Mouse (Mus musculus): ENCODE results near the gene Rnf7. TPM values are rescaled to one million over a fixed set of nuclear protein-coding genes. Genes with fewer than 3 reads are reported as not detected.
"Not testable (repeated sequence)": the region's sequence is repeated elsewhere in the genome, so short reads cannot be mapped to it uniquely, and the experiment has no call there.

The Rnf7 gene
- polyA plus RNA-seq, 1 experiment from 2014 or later, result 52.9 TPM

GRCm38 (mm10) chr9:96483028-96483427 is 4.6 kb upstream of the Rnf7 start:
- H3K27me3 ChIP-seq (ENCODE audit: control insufficient read depth, insufficient read depth, low read depth, low read length), result no peaks in the 10 kb centered on the region
- no peak overlapping the region for H3K4me2 ChIP-seq (ENCODE audit: low read depth, low read length)
- no peaks in the 10 kb centered on the region for H3K9me3 ChIP-seq (replicated peaks; ENCODE audit: control insufficient read depth, low read length)
- ATAC-seq (ENCODE audit: low read depth), result no peak
- H3K36me3 ChIP-seq (ENCODE audit: control insufficient read depth, insufficient read depth), result no peaks in the 10 kb centered on the region
- H3K4me3 ChIP-seq (ENCODE audit: low read depth, low read length), result no peak overlapping the region
- H3K4me1 ChIP-seq (ENCODE audit: control insufficient read depth, low read depth, low read length), result peaks cover 4% of the 10 kb centered on the region; the same call in 1 of the 2 replicates
- 28% methylated on average over 3 of the region's 3 CpGs for WGBS (ENCODE audit: insufficient replicate concordance)
- no peak overlapping the region for H3K9ac ChIP-seq (ENCODE audit: low read depth, low read length)
- H3K27ac ChIP-seq (ENCODE audit: low read length), result no peak overlapping the region

- Histone ChIP-seq H3K4me3 (ENCODE audit: low read depth, low read length) (no peak overlapping the region), H3K27me3 (ENCODE audit: control insufficient read depth, insufficient read depth, low read depth, low read length) (no peaks in the 10 kb centered on the region), H3K9ac (ENCODE audit: low read depth, low read length) (no peak overlapping the region), H3K27ac (ENCODE audit: low read length) (no peak overlapping the region), H3K4me1 (ENCODE audit: control insufficient read depth, low read depth, low read length) (peaks cover 6% of the 10 kb centered on the region), H3K9me3 (replicated peaks; ENCODE audit: control insufficient read depth, low read length) (no peaks in the 10 kb centered on the region), H3K4me2 (ENCODE audit: low read depth, low read length) (no peak overlapping the region), H3K36me3 (ENCODE audit: control insufficient read depth, insufficient read depth) (peaks cover 3% of the 10 kb centered on the region; the same call in 1 of the 2 replicates)
- no peak for ATAC-seq (ENCODE audit: low read depth)
- 84% methylated on average over 3 of the region's 3 CpGs for WGBS (ENCODE audit: insufficient replicate concordance)
These were observed 6.1 kb downstream of the Rnf7 start for GRCm38 (mm10) chr9:96472356-96472755.

- H3K9ac ChIP-seq (ENCODE audit: low read depth, low read length); H3K9me3 ChIP-seq (replicated peaks; ENCODE audit: control insufficient read depth, low read length); H3K27me3 ChIP-seq (ENCODE audit: control insufficient read depth, insufficient read depth, low read depth, low read length); H3K27ac ChIP-seq (ENCODE audit: low read length); H3K4me3 ChIP-seq (ENCODE audit: low read depth, low read length); H3K36me3 ChIP-seq (ENCODE audit: control insufficient read depth, insufficient read depth); ATAC-seq (ENCODE audit: low read depth); H3K4me1 ChIP-seq (ENCODE audit: control insufficient read depth, low read depth, low read length); H3K4me2 ChIP-seq (ENCODE audit: low read depth, low read length): not testable (repeated sequence)
- WGBS (ENCODE audit: insufficient replicate concordance), result 75% methylated on average over 4 of the region's 4 CpGs
These were observed 6.8 kb downstream of the Rnf7 start for GRCm38 (mm10) chr9:96471681-96472080.

GRCm38 (mm10) chr9:96470266-96470974 is 8.1 kb downstream of the Rnf7 start:
- Histone ChIP-seq H3K4me3 (ENCODE audit: low read depth, low read length) (no peak overlapping the region), H3K9me3 (replicated peaks; ENCODE audit: control insufficient read depth, low read length) (no peaks in the 10 kb centered on the region), H3K4me1 (ENCODE audit: control insufficient read depth, low read depth, low read length) (no peaks in the 10 kb centered on the region), H3K27me3 (ENCODE audit: control insufficient read depth, insufficient read depth, low read depth, low read length) (no peaks in the 10 kb centered on the region), H3K4me2 (ENCODE audit: low read depth, low read length) (no peak overlapping the region), H3K36me3 (ENCODE audit: control insufficient read depth, insufficient read depth) (peaks cover 3% of the 10 kb centered on the region; the same call in 1 of the 2 replicates), H3K27ac (ENCODE audit: low read length) (no peak overlapping the region), H3K9ac (ENCODE audit: low read depth, low read length) (no peak overlapping the region)
- ATAC-seq (ENCODE audit: low read depth), result no peak
- 80% methylated on average over 8 of the region's 8 CpGs for WGBS (ENCODE audit: insufficient replicate concordance)

GRCm38 (mm10) chr9:96469556-96470265 is 8.8 kb downstream of the Rnf7 start:
- Histone ChIP-seq H3K4me2 (ENCODE audit: low read depth, low read length) (no peak overlapping the region), H3K9me3 (replicated peaks; ENCODE audit: control insufficient read depth, low read length) (no peaks in the 10 kb centered on the region), H3K4me1 (ENCODE audit: control insufficient read depth, low read depth, low read length) (no peaks in the 10 kb centered on the region), H3K4me3 (ENCODE audit: low read depth, low read length) (no peak overlapping the region), H3K9ac (ENCODE audit: low read depth, low read length) (no peak overlapping the region), H3K36me3 (ENCODE audit: control insufficient read depth, insufficient read depth) (peaks cover 3% of the 10 kb centered on the region; the same call in 1 of the 2 replicates), H3K27ac (ENCODE audit: low read length) (no peak overlapping the region), H3K27me3 (ENCODE audit: control insufficient read depth, insufficient read depth, low read depth, low read length) (no peaks in the 10 kb centered on the region)
- no peak for ATAC-seq (ENCODE audit: low read depth)
- 74% methylated on average over 8 of the region's 8 CpGs for WGBS (ENCODE audit: insufficient replicate concordance)

GRCm38 (mm10) chr9:96463708-96464107 is 14.8 kb downstream of the Rnf7 start:
- Histone ChIP-seq H3K27ac (ENCODE audit: low read length) (no peak overlapping the region), H3K4me2 (ENCODE audit: low read depth, low read length) (no peak overlapping the region), H3K9me3 (replicated peaks; ENCODE audit: control insufficient read depth, low read length) (peaks cover 11% of the 10 kb centered on the region), H3K36me3 (ENCODE audit: control insufficient read depth, insufficient read depth) (no peaks in the 10 kb centered on the region), H3K9ac (ENCODE audit: low read depth, low read length) (no peak overlapping the region), H3K4me3 (ENCODE audit: low read depth, low read length) (no peak overlapping the region), H3K27me3 (ENCODE audit: control insufficient read depth, insufficient read depth, low read depth, low read length) (no peaks in the 10 kb centered on the region), H3K4me1 (ENCODE audit: control insufficient read depth, low read depth, low read length) (no peaks in the 10 kb centered on the region)
- 63% methylated on average over 10 of the region's 10 CpGs for WGBS (ENCODE audit: insufficient replicate concordance)
- ATAC-seq (ENCODE audit: low read depth), result no peak

GRCm38 (mm10) chr9:96461607-96462006 is 16.9 kb downstream of the Rnf7 start:
- H3K9me3 ChIP-seq (replicated peaks; ENCODE audit: control insufficient read depth, low read length), result peaks cover 11% of the 10 kb centered on the region
- no peaks in the 10 kb centered on the region for H3K36me3 ChIP-seq (ENCODE audit: control insufficient read depth, insufficient read depth)
- H3K27me3 ChIP-seq (ENCODE audit: control insufficient read depth, insufficient read depth, low read depth, low read length), result no peaks in the 10 kb centered on the region
- no peaks in the 10 kb centered on the region; the same call in 1 of the 2 replicates for H3K4me1 ChIP-seq (ENCODE audit: control insufficient read depth, low read depth, low read length)
- H3K27ac ChIP-seq (ENCODE audit: low read length), result no peak overlapping the region
- no peak overlapping the region for H3K4me2 ChIP-seq (ENCODE audit: low read depth, low read length)
- no peak for ATAC-seq (ENCODE audit: low read depth)
- no peak overlapping the region for H3K4me3 ChIP-seq (ENCODE audit: low read depth, low read length)
- H3K9ac ChIP-seq (ENCODE audit: low read depth, low read length), result no peak overlapping the region
- WGBS (ENCODE audit: insufficient replicate concordance), result 24% methylated on average over 1 of the region's 1 CpGs

GRCm38 (mm10) chr9:96460117-96460865 is 18.2 kb downstream of the Rnf7 start:
- H3K9me3 ChIP-seq (replicated peaks; ENCODE audit: control insufficient read depth, low read length), result peaks cover 11% of the 10 kb centered on the region
- H3K27ac ChIP-seq (ENCODE audit: low read length), result no peak overlapping the region
- H3K9ac ChIP-seq (ENCODE audit: low read depth, low read length), result no peak overlapping the region
- H3K4me1 ChIP-seq (ENCODE audit: control insufficient read depth, low read depth, low read length), result no peaks in the 10 kb centered on the region; the same call in 1 of the 2 replicates
- H3K4me3 ChIP-seq (ENCODE audit: low read depth, low read length), result no peak overlapping the region
- H3K4me2 ChIP-seq (ENCODE audit: low read depth, low read length), result no peak overlapping the region
- WGBS (ENCODE audit: insufficient replicate concordance), result 77% methylated on average over 10 of the region's 10 CpGs
- no peak for ATAC-seq (ENCODE audit: low read depth)
- 0 out of 2 replicates have a peak, but pooled peaks cover 3% of the 10 kb centered on the region for H3K27me3 ChIP-seq (ENCODE audit: control insufficient read depth, insufficient read depth, low read depth, low read length)
- no peaks in the 10 kb centered on the region for H3K36me3 ChIP-seq (ENCODE audit: control insufficient read depth, insufficient read depth)

All from liver, embryonic 16.5 days (tissue).